In the genomic region with DNA sequence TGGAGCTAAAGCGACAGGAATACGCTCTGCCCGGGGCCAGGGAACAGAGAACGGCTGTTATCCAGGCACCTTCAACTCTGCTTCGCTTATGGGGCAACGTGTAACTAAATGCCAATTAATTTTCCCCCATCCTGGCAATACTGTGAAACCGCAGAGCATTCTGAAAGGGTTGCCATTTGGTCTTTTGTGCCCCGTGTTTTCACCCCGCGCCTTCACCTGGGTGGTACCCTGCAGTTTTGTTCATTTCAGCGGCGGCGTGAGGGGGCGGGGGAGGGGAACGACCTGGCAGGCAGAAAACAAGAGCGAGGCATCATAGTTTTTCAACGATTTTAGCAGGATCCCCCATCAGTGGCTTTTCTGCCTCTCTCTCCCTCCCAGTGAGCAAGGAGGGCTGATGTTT, we compare ENCODE assay signal across 11 mouse cellular contexts. TPM values are rescaled to one million over a fixed set of nuclear protein-coding genes. Genes with fewer than 3 reads are reported as not detected.
DNase-seq lines count a peak whose midpoint lies in the region; ATAC-seq and TF ChIP-seq lines count a peak whose summit lies in the region.
"Had no signal": no experiment of that assay in that cellular context is flagged by ENCODE, and none has a peak within 500 bp of the region (broad histone marks: within the 10 kb centered on the region; RNA-seq: fewer than 3 reads in every experiment).

No protein-coding gene starts in this region.

- no peak for ATAC-seq in forebrain, postnatal 0 days
- ATAC-seq in liver, embryonic 13.5 days (ENCODE audit: low read depth), result no peak

- no peaks in the 10 kb centered on the region for H3K27me3 ChIP-seq in ES-Bruce4 (ENCODE audit: control insufficient read depth, insufficient read depth, low read length, poor library complexity, severe bottlenecking)
- peaks cover 15% of the 10 kb centered on the region for H3K27me3 ChIP-seq in forebrain, postnatal 0 days (ENCODE audit: insufficient read depth, low read length)
- H3K27me3 ChIP-seq in liver, embryonic 13.5 days, result no peaks in the 10 kb centered on the region

- TF ChIP-seq EP300 in ES-Bruce4 (IDR thresholded peaks at IDR 0.05; ENCODE audit: insufficient read depth, low read depth, low read length), result no peak

- 7% methylated on average over 17 of the region's 17 CpGs for WGBS in forebrain, postnatal 0 days
- WGBS in liver, embryonic 13.5 days (ENCODE audit: insufficient replicate concordance), result 37% methylated on average over 17 of the region's 17 CpGs

- H3K4me1 ChIP-seq in ES-Bruce4 (ENCODE audit: control insufficient read depth, insufficient read depth, low read length), result peaks cover 2% of the 10 kb centered on the region
- no peaks in the 10 kb centered on the region for H3K4me1 ChIP-seq in forebrain, postnatal 0 days (ENCODE audit: insufficient read depth)
- H3K4me1 ChIP-seq in liver, embryonic 13.5 days (replicated peaks), result no peaks in the 10 kb centered on the region

- no peaks in the 10 kb centered on the region for H3K36me3 ChIP-seq in ES-Bruce4 (ENCODE audit: control insufficient read depth, insufficient read depth, low read length, poor library complexity, severe bottlenecking)
- H3K36me3 ChIP-seq in forebrain, postnatal 0 days (ENCODE audit: insufficient read depth), result no peaks in the 10 kb centered on the region
- H3K36me3 ChIP-seq in liver, embryonic 13.5 days, result no peaks in the 10 kb centered on the region

- H3K9me3 ChIP-seq in ES-Bruce4 (replicated peaks; ENCODE audit: control insufficient read depth, insufficient read depth, low read length, poor library complexity, severe bottlenecking), result no peaks in the 10 kb centered on the region
- H3K9me3 ChIP-seq in forebrain, postnatal 0 days (ENCODE audit: low read length), result no peaks in the 10 kb centered on the region
- H3K9me3 ChIP-seq in liver, embryonic 13.5 days (replicated peaks), result no peaks in the 10 kb centered on the region

- H3K4me3 ChIP-seq in gastrocnemius, adult 2 months, result peak overlapping the region; percentile 48
- H3K4me3 ChIP-seq in ES-Bruce4 (ENCODE audit: low read depth, low read length), result peak overlapping the region; percentile 31
- H3K4me3 ChIP-seq in forebrain, postnatal 0 days (ENCODE audit: low read depth, low read length), result no peak overlapping the region
- H3K4me3 ChIP-seq in liver, embryonic 13.5 days (replicated peaks), result no peak overlapping the region
- H3K4me3 ChIP-seq: erythroblast, embryonic 14.5 days had no signal

- intact Hi-C loops in gastrocnemius, adult 2 months (cut with DNase I), result no loop called here
- intact Hi-C loops in gastrocnemius, postnatal 36 days (cut with DNase I), result no loop called here

- H3K4me2 ChIP-seq in forebrain, postnatal 0 days (ENCODE audit: low read depth), result peak overlapping the region; percentile 37
- peak overlapping the region; percentile 16; the same call in 1 of the 2 replicates for H3K4me2 ChIP-seq in liver, embryonic 13.5 days

- DNase-seq in gastrocnemius, adult 2 months, result no peak
- no peak for DNase-seq in gastrocnemius, postnatal 36 days
- DNase-seq in forebrain, postnatal 0 days, result no peak
- no peak for DNase-seq in liver, embryonic 13.5 days
- DNase-seq in thymus, postnatal 10 days (ENCODE audit: low spot score in 2 of 2), result no peak
- DNase-seq in right cerebral cortex, postnatal 10 days (ENCODE audit: low spot score in 2 of 2), result no peak
- no peak for DNase-seq in adrenal gland, adult 2 months
- DNase-seq: adrenal gland, postnatal 25 days had no signal

- no peak for TF ChIP-seq POLR2A in ES-Bruce4 (IDR thresholded peaks at IDR 0.05; ENCODE audit: insufficient read depth, low read length)

- TF ChIP-seq CTCF in gastrocnemius, adult 2 months (IDR thresholded peaks at IDR 0.05), result no peak
- TF ChIP-seq CTCF in ES-Bruce4 (IDR thresholded peaks at IDR 0.05; ENCODE audit: low read depth, low read length), result no peak
- no peak for TF ChIP-seq CTCF in forebrain, postnatal 0 days (IDR thresholded peaks at IDR 0.05; ENCODE audit: low read depth)

- peak overlapping the region; percentile 16; the same call in 1 of the 2 replicates for H3K9ac ChIP-seq in ES-Bruce4 (ENCODE audit: low read depth, poor library complexity, severe bottlenecking)
- no peak overlapping the region for H3K9ac ChIP-seq in forebrain, postnatal 0 days
- no peak overlapping the region for H3K9ac ChIP-seq in liver, embryonic 13.5 days

- H3K27ac ChIP-seq in gastrocnemius, adult 2 months, result no peak overlapping the region
- H3K27ac ChIP-seq in ES-Bruce4 (ENCODE audit: insufficient read depth, low read length), result no peak overlapping the region
- no peak overlapping the region for H3K27ac ChIP-seq in forebrain, postnatal 0 days (ENCODE audit: low read depth, low read length)
- no peak overlapping the region for H3K27ac ChIP-seq in liver, embryonic 13.5 days

RNA-seq across cellular contexts. Expression of a gene that starts 54.8 kb away (rescaled TPM):
- not detected for total RNA-seq in gastrocnemius, adult 2 months (2021)
- not detected for total RNA-seq in gastrocnemius, postnatal 36 days (2021)
- not detected in 2 replicates for polyA plus RNA-seq in ES-Bruce4 (2011; ENCODE audit: insufficient read depth, insufficient read length, low read depth, missing spikeins)
- 1.2 and 3.2 TPM in 2 replicates for total RNA-seq in forebrain, postnatal 0 days (2014; rRNA removed)
- 1.2 and 1.4 TPM in 2 replicates for polyA plus RNA-seq in forebrain, postnatal 0 days (2015; fragmentation: Nextera tagmentation; extraction: Ambion mirVana)
- not detected in 2 replicates for polyA plus RNA-seq in liver, embryonic 13.5 days (2015; fragmentation: Nextera tagmentation; extraction: Ambion mirVana)
- total RNA-seq in adrenal gland, adult 2 months (2021), result not detected
- polyA plus RNA-seq in adrenal gland, adult 2 months (2012; rRNA removed), result not detected in 2 replicates
- total RNA-seq: adrenal gland, postnatal 25 days had no signal
- polyA plus RNA-seq: C2C12; erythroblast, embryonic 14.5 days had no signal

RNA-seq across cellular contexts. Expression of a gene that starts 56.8 kb away (rescaled TPM):
- total RNA-seq in gastrocnemius, adult 2 months (2021), result 10 to 100 TPM; 83.4 to 85.5 TPM
- 10 to 100 TPM; 77.8 to 91.3 TPM for total RNA-seq in gastrocnemius, postnatal 36 days (2021)
- polyA plus RNA-seq in ES-Bruce4 (2011; ENCODE audit: insufficient read depth, insufficient read length, low read depth, missing spikeins), result 149 and 155 TPM in 2 replicates
- 92.1 and 126 TPM in 2 replicates for total RNA-seq in forebrain, postnatal 0 days (2014; rRNA removed)
- polyA plus RNA-seq in forebrain, postnatal 0 days (2015; fragmentation: Nextera tagmentation; extraction: Ambion mirVana), result 114 and 141 TPM in 2 replicates
- polyA plus RNA-seq in liver, embryonic 13.5 days (2015; fragmentation: Nextera tagmentation; extraction: Ambion mirVana), result 110 and 112 TPM in 2 replicates
- 100 to 1,000 TPM; 111 to 124 TPM for total RNA-seq in adrenal gland, adult 2 months (2021)
- 42.9 and 45.9 TPM in 2 replicates for polyA plus RNA-seq in adrenal gland, adult 2 months (2012; rRNA removed)

RNA-seq across cellular contexts. Expression of a gene that starts 57.3 kb away (rescaled TPM):
- total RNA-seq in gastrocnemius, adult 2 months (2021), result 1 to 10 TPM; 3.3 to 3.4 TPM
- total RNA-seq in gastrocnemius, postnatal 36 days (2021), result 1 to 10 TPM; 2.1 to 2.4 TPM
- polyA plus RNA-seq in ES-Bruce4 (2011; ENCODE audit: insufficient read depth, insufficient read length, low read depth, missing spikeins), result 9.0 and 9.9 TPM in 2 replicates
- 10.0 and 14.4 TPM in 2 replicates for total RNA-seq in forebrain, postnatal 0 days (2014; rRNA removed)
- 5.6 and 6.5 TPM in 2 replicates for polyA plus RNA-seq in forebrain, postnatal 0 days (2015; fragmentation: Nextera tagmentation; extraction: Ambion mirVana)
- 3.3 and 5.2 TPM in 2 replicates for polyA plus RNA-seq in liver, embryonic 13.5 days (2015; fragmentation: Nextera tagmentation; extraction: Ambion mirVana)
- 10 to 100 TPM; 13.0 to 13.4 TPM for total RNA-seq in adrenal gland, adult 2 months (2021)
- polyA plus RNA-seq in adrenal gland, adult 2 months (2012; rRNA removed), result 33.1 and 38.5 TPM in 2 replicates

Comparison
In these comparisons a context has a peak if more than half of its experiments do, and no peak if none do; other contexts are left out.
1. H3K4me3 ChIP-seq: peak in gastrocnemius, adult 2 months (single experiment) and ES-Bruce4 (single experiment); none in forebrain, postnatal 0 days (single experiment) and liver, embryonic 13.5 days (single experiment).